Mouse (Mus musculus) limb, embryonic 14.5 days (tissue): Measurements from ENCODE around the gene Dock7. TPM values are rescaled to one million over a fixed set of nuclear protein-coding genes. Genes with fewer than 3 reads are reported as not detected.
"Not testable (repeated sequence)": the region's sequence is repeated elsewhere in the genome, so short reads cannot be mapped to it uniquely, and the experiment has no call there.

Source experiments
- ATAC-seq: fragments of 200-750 bp; cut with Nextera tagmentation; 2 replicates; pipeline ENCODE4 v1.8.0; 2017; ENCODE audit warnings: low read depth, moderate number of reproducible peaks, moderate TSS enrichment; ENCODE audit not compliant: low FRiP score
- DNase-seq: peaks from one replicate; pipeline ENCODE4 v3.0.0-alpha.2; 2015; ENCODE audit warnings: low spot score
- H3K27ac ChIP-seq: fragments of 300-500 bp; sonication (generic); replicated peaks from 2 replicates; pipeline ENCODE4 v1.5.1; 2014; ENCODE audit warnings: low read depth, mild to moderate bottlenecking, low read length, moderate library complexity, mixed read lengths
- H3K27me3 ChIP-seq: fragments of 300-500 bp; sonication (generic); 2 replicates; pipeline ENCODE4 v1.6.1; 2014; ENCODE audit warnings: low read length, mixed read lengths; ENCODE audit not compliant: control insufficient read depth, insufficient read depth
- H3K36me3 ChIP-seq: fragments of 300-500 bp; sonication (generic); 2 replicates; pipeline ENCODE4 v1.6.1; 2014; ENCODE audit warnings: mild to moderate bottlenecking, low read length, moderate library complexity, mixed read lengths; ENCODE audit not compliant: control insufficient read depth, insufficient read depth
- H3K4me1 ChIP-seq: fragments of 300-500 bp; sonication (generic); 2 replicates; pipeline ENCODE4 v1.6.1; 2014; ENCODE audit warnings: antibody characterized with exemption, low read length, mixed read lengths; ENCODE audit not compliant: control insufficient read depth, insufficient read depth
- H3K4me2 ChIP-seq: fragments of 300-500 bp; sonication (generic); replicated peaks from 2 replicates; pipeline ENCODE4 v1.6.1; 2014; ENCODE audit warnings: low read depth, mild to moderate bottlenecking, low read length, moderate library complexity; ENCODE audit not compliant: severe bottlenecking
- H3K4me3 ChIP-seq: fragments of 300-500 bp; sonication (generic); replicated peaks from 2 replicates; pipeline ENCODE4 v1.5.1; 2014; ENCODE audit warnings: low read length
- H3K9ac ChIP-seq: fragments of 300-500 bp; sonication (generic); 2 replicates; pipeline ENCODE4 v1.6.1; 2014; ENCODE audit warnings: mild to moderate bottlenecking, low read depth, low read length, moderate library complexity; ENCODE audit not compliant: severe bottlenecking
- H3K9me3 ChIP-seq: fragments of 300-500 bp; sonication (generic); 2 replicates; pipeline ENCODE4 v1.6.1; 2016; ENCODE audit warnings: low read length; ENCODE audit not compliant: control insufficient read depth
- POLR2A ChIP-seq: fragments of 200-500 bp; IDR thresholded peaks from 2 replicates; pipeline ENCODE4 v1.8.0; 2012; ENCODE audit warnings: inconsistent platforms, mild to moderate bottlenecking, moderate library complexity, borderline replicate concordance; ENCODE audit not compliant: insufficient read depth, insufficient read length; ENCODE audit errors: extremely low read depth
- WGBS: fragments of 180-500 bp; shearing (Covaris S2); extraction: QIAGEN DNeasy Blood & Tissue Kit; methylation state at CpG from one replicate; pipeline ENCODE4 v1.1.7; 2014; 5-methylcytosine and 5-hydroxymethylcytosine counted together
- polyA plus RNA-seq, 2 experiments: library from polyadenylated mRNA; depleted of rRNA in 1 of 2; stranded (reverse) in 1 of 2; unstranded in 1 of 2; fragments of >200 nt; fragmentation: Nextera tagmentation in 1 of 2; extraction: Ambion mirVana in 1 of 2; gene quantifications; 2 replicates each; pipeline versions ENCODE4 v1.2.1 to v1.2.3; 2012 to 2014

Dock7 gene
- polyA plus RNA-seq, 2 experiments: 73.2 to 154 TPM

DNA sequence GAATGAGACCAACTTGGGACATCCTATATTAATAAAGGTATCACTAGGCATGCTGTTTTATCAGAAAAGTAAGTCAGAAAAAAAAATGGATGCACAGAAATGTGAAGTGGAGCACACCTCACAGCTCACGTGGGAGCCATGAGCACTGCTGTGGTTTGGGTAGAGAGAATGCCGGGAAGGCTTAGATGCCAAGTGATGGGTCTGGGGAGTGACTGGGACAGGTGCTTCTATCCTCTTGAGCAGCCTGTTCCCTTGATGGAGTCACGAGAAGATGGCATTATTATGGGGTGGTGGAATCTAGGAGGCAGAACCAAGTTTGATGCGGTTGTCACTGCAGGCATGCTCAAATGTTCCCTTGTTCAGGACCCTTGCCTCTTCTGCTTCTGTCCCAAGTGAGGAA lies 109.7 kb downstream of the Dock7 start:
- H3K27me3 ChIP-seq: no peaks in the 10 kb centered on the region
- no peak for TF ChIP-seq POLR2A
- DNase-seq: no peak
- H3K4me3 ChIP-seq: no peak overlapping the region
- H3K27ac ChIP-seq: no peak overlapping the region
- H3K4me1 ChIP-seq: no peaks in the 10 kb centered on the region
- no peak overlapping the region for H3K4me2 ChIP-seq
- H3K9ac ChIP-seq: no peak overlapping the region
- WGBS: 84% methylated on average over 4 of the region's 4 CpGs
- ATAC-seq: no peak
- H3K36me3 ChIP-seq: peaks cover 52% of the 10 kb centered on the region
- no peaks in the 10 kb centered on the region for H3K9me3 ChIP-seq

GRCm38 (mm10) chr4:99006319-99006718 lies 114.4 kb downstream of the Dock7 start:
- H3K9ac ChIP-seq: no peak overlapping the region
- no peak overlapping the region for H3K27ac ChIP-seq
- no peak overlapping the region for H3K4me2 ChIP-seq
- DNase-seq (no peak), ATAC-seq (no peak)
- no peak for TF ChIP-seq POLR2A
- H3K36me3 ChIP-seq: peaks cover 47% of the 10 kb centered on the region
- no peaks in the 10 kb centered on the region for H3K9me3 ChIP-seq
- 79% methylated on average over 2 of the region's 2 CpGs for WGBS
- H3K4me3 ChIP-seq: no peak overlapping the region
- no peaks in the 10 kb centered on the region for H3K27me3 ChIP-seq
- H3K4me1 ChIP-seq: no peaks in the 10 kb centered on the region

DNA sequence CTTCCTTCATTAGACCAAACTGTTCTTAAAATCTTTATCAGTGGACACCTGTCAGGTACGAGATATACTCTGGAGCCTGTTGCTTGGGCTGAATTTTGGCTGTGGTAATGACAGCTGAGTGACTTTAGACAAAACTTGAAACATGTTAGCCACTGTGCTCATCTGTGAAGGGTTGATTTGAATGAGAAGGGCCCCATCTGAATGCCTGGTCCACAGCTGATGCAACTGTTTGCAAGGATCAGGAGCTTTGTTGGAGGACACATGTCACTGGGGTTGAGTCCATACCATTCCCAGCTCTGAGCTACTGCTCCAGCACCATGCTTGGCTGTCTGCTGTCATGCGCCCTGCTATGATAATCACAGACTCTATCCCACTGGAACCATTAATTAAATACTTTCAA lies 115.1 kb downstream of the Dock7 start:
- TF ChIP-seq POLR2A: no peak
- WGBS: 91% methylated on average over 2 of the region's 2 CpGs

DNA sequence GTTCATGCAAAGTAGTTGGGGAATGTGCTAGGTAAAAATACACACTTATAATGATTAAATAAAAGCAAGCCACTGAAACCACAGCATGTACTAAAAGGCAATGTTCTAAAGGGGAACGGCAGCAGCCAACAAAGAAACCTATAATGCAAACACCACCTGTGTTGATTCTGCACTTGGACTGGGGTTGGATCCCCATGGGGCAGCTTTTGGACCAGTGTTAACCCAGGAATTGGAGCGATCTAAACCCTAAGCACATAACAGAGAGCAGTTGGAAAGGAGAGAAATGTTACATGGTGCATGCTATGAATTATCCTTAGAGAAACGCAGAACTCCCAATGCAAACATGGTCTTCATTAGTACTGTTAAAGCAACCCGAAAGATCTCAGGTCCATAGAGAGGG lies 127.2 kb downstream of the Dock7 start:
- H3K27me3 ChIP-seq: no peaks in the 10 kb centered on the region
- DNase-seq (peak; percentile 27), ATAC-seq (no peak)
- no peak for TF ChIP-seq POLR2A
- H3K4me1 ChIP-seq: peaks cover 6% of the 10 kb centered on the region; the same call in 1 of the 2 replicates
- no peak overlapping the region for H3K4me3 ChIP-seq
- H3K4me2 ChIP-seq: no peak overlapping the region
- H3K36me3 ChIP-seq: peaks cover 25% of the 10 kb centered on the region
- 56% methylated on average over 4 of the region's 4 CpGs for WGBS
- H3K27ac ChIP-seq: no peak overlapping the region
- H3K9me3 ChIP-seq: no peaks in the 10 kb centered on the region
- H3K9ac ChIP-seq: no peak overlapping the region

More for the DNA sequence above, 115.1 kb downstream of the Dock7 start:
- Histone ChIP-seq H3K4me1 (no peaks in the 10 kb centered on the region), H3K27ac (no peak overlapping the region), H3K4me2 (no peak overlapping the region), H3K9ac (no peak overlapping the region), H3K36me3 (peaks cover 42% of the 10 kb centered on the region), H3K4me3 (no peak overlapping the region), H3K27me3 (no peaks in the 10 kb centered on the region), H3K9me3 (no peaks in the 10 kb centered on the region)
- no peak for DNase-seq
- no peak for ATAC-seq

DNA sequence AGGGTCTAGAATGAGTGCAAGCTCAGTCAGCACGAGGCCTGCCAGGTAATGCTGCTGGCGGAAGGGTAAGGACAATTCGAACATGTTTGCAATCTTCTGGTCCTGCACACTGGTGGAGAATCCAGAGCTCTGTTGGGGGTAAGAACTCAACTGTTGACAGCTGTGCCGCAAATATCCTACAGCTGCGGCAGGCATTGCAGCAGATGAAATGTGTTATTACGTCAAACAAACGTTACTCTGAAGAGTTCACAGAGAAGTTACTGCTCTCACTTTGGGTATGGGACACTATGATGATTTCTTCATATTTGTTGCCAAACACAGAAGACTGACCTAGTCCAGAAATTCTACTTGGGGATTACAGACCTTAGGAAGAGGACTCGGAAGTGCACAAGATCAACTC lies 136.0 kb downstream of the Dock7 start:
- H3K27me3 ChIP-seq: no peaks in the 10 kb centered on the region
- no peak for TF ChIP-seq POLR2A
- H3K36me3 ChIP-seq: peaks cover 46% of the 10 kb centered on the region
- ATAC-seq (no peak), DNase-seq (no peak)
- H3K4me2 ChIP-seq: no peak overlapping the region
- H3K9ac ChIP-seq: no peak overlapping the region
- no peaks in the 10 kb centered on the region for H3K9me3 ChIP-seq
- H3K4me1 ChIP-seq: no peaks in the 10 kb centered on the region
- H3K4me3 ChIP-seq: no peak overlapping the region
- no peak overlapping the region for H3K27ac ChIP-seq
- 73% methylated on average over 8 of the region's 8 CpGs for WGBS

DNA sequence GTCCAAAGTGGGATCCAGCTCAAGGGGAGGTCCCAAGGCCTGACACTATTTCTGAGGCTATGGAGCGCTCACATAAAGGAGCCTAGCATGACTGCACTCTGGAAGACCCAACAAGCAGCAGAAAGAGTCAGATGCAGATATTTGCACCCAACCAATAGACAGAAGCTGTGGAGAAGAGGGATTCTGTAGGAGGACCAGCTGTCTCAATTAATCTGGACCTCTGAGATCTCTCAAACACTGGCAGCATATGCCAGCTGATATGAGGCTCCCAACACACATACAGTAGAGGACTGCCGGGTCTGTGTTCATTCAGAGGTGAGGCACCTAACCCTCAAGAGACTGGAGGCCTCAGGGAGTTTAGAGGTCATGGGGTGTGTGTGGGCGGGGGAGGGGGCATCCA lies 140.7 kb downstream of the Dock7 start:
- DNase-seq, ATAC-seq, H3K4me1 ChIP-seq, H3K4me2 ChIP-seq, H3K9ac ChIP-seq, H3K27ac ChIP-seq, H3K9me3 ChIP-seq, H3K27me3 ChIP-seq, H3K4me3 ChIP-seq: not testable (repeated sequence)
- H3K36me3 ChIP-seq: peaks cover 34% of the 10 kb centered on the region
- WGBS: 85% methylated on average over 3 of the region's 3 CpGs
